Mouse (Mus musculus): Measurements from ENCODE around the gene Ccdc39.

GRCm38 (mm10) chr3:33887438-33887837 lies 43.3 kb upstream of the Ccdc39 start:
- TF ChIP-seq POLR2A (IDR thresholded peaks at IDR 0.05; ENCODE audit: low read depth, low read length) (no peak), CTCF (IDR thresholded peaks at IDR 0.05; ENCODE audit: extremely low read depth, insufficient read length, insufficient replicate concordance, low read depth, low read length) (no peak)
